Mouse (Mus musculus): ENCODE data around the gene Fbxl17. TPM values are rescaled to one million over a fixed set of nuclear protein-coding genes. Genes with fewer than 3 reads are reported as not detected.

Fbxl17 gene
- polyA plus RNA-seq, 1 experiment from 2014 or later: 7.7 TPM

GRCm38 (mm10) chr17:63176411-63176810 is 323.4 kb downstream of the Fbxl17 start:
- Histone ChIP-seq H3K4me2 (no peak overlapping the region), H3K27me3 (no peaks in the 10 kb centered on the region), H3K4me1 (peaks cover 15% of the 10 kb centered on the region; the same call in 1 of the 2 replicates), H3K4me3 (no peak overlapping the region), H3K9ac (no peak overlapping the region), H3K27ac (no peak overlapping the region), H3K36me3 (no peaks in the 10 kb centered on the region), H3K9me3 (no peaks in the 10 kb centered on the region)
- 54% methylated on average over 5 of the region's 5 CpGs for WGBS
- ATAC-seq (ENCODE audit: insufficient number of reproducible peaks, insufficient read depth, low FRiP score, low TSS enrichment, low read depth): no peak

GRCm38 (mm10) chr17:63172697-63173096 is 327.1 kb downstream of the Fbxl17 start:
- H3K27me3 ChIP-seq: no peaks in the 10 kb centered on the region
- H3K27ac ChIP-seq: no peak overlapping the region
- WGBS: 24% methylated on average over 1 of the region's 1 CpGs
- H3K4me2 ChIP-seq: no peak overlapping the region
- no peaks in the 10 kb centered on the region for H3K36me3 ChIP-seq
- H3K4me3 ChIP-seq: no peak overlapping the region
- no peaks in the 10 kb centered on the region for H3K9me3 ChIP-seq
- ATAC-seq (ENCODE audit: insufficient number of reproducible peaks, insufficient read depth, low FRiP score, low TSS enrichment, low read depth): no peak
- H3K4me1 ChIP-seq: peaks cover 26% of the 10 kb centered on the region
- no peak overlapping the region for H3K9ac ChIP-seq

GRCm38 (mm10) chr17:63171890-63172491 is 327.8 kb downstream of the Fbxl17 start:
- Histone ChIP-seq H3K9me3 (no peaks in the 10 kb centered on the region), H3K4me1 (peaks cover 27% of the 10 kb centered on the region), H3K27ac (no peak overlapping the region), H3K9ac (no peak overlapping the region), H3K4me3 (no peak overlapping the region), H3K36me3 (no peaks in the 10 kb centered on the region), H3K27me3 (no peaks in the 10 kb centered on the region), H3K4me2 (no peak overlapping the region)
- WGBS: 32% methylated on average over 5 of the region's 5 CpGs
- ATAC-seq (ENCODE audit: insufficient number of reproducible peaks, insufficient read depth, low FRiP score, low TSS enrichment, low read depth): no peak

- Histone ChIP-seq H3K4me2 (no peak overlapping the region), H3K27me3 (no peaks in the 10 kb centered on the region), H3K4me1 (peaks cover 22% of the 10 kb centered on the region), H3K36me3 (no peaks in the 10 kb centered on the region), H3K27ac (no peak overlapping the region), H3K9ac (no peak overlapping the region), H3K9me3 (no peaks in the 10 kb centered on the region), H3K4me3 (no peak overlapping the region)
- ATAC-seq (ENCODE audit: insufficient number of reproducible peaks, insufficient read depth, low FRiP score, low TSS enrichment, low read depth): no peak
- 40% methylated on average over 5 of the region's 5 CpGs for WGBS
Measured at GRCm38 (mm10) chr17:63171264-63171663, 328.6 kb downstream of the Fbxl17 start.

GRCm38 (mm10) chr17:63168019-63168788 is 331.6 kb downstream of the Fbxl17 start:
- Histone ChIP-seq H3K36me3 (no peaks in the 10 kb centered on the region), H3K27me3 (no peaks in the 10 kb centered on the region), H3K4me2 (no peak overlapping the region), H3K4me1 (peaks cover 12% of the 10 kb centered on the region; the same call in 1 of the 2 replicates), H3K4me3 (no peak overlapping the region), H3K27ac (0 out of 2 replicates have a peak overlapping the region, but pooled peaks have one; percentile 19), H3K9ac (no peak overlapping the region), H3K9me3 (no peaks in the 10 kb centered on the region)
- WGBS: 54% methylated on average over 5 of the region's 5 CpGs
- ATAC-seq (ENCODE audit: insufficient number of reproducible peaks, insufficient read depth, low FRiP score, low TSS enrichment, low read depth): no peak

- Histone ChIP-seq H3K9me3 (no peaks in the 10 kb centered on the region), H3K27ac (no peak overlapping the region), H3K4me3 (no peak overlapping the region), H3K4me1 (peaks cover 12% of the 10 kb centered on the region; the same call in 1 of the 2 replicates), H3K27me3 (no peaks in the 10 kb centered on the region), H3K36me3 (no peaks in the 10 kb centered on the region), H3K4me2 (no peak overlapping the region), H3K9ac (no peak overlapping the region)
- 83% methylated on average over 3 of the region's 3 CpGs for WGBS
- no peak for ATAC-seq (ENCODE audit: insufficient number of reproducible peaks, insufficient read depth, low FRiP score, low TSS enrichment, low read depth)
Measured at GRCm38 (mm10) chr17:63167248-63167647, 332.6 kb downstream of the Fbxl17 start.

GRCm38 (mm10) chr17:63166692-63167091 is 333.1 kb downstream of the Fbxl17 start:
- Histone ChIP-seq H3K27me3 (no peaks in the 10 kb centered on the region), H3K9ac (no peak overlapping the region), H3K4me1 (peaks cover 12% of the 10 kb centered on the region; the same call in 1 of the 2 replicates), H3K36me3 (no peaks in the 10 kb centered on the region), H3K4me3 (no peak overlapping the region), H3K9me3 (no peaks in the 10 kb centered on the region), H3K4me2 (no peak overlapping the region), H3K27ac (no peak overlapping the region)
- WGBS: 71% methylated on average over 3 of the region's 3 CpGs
- ATAC-seq (ENCODE audit: insufficient number of reproducible peaks, insufficient read depth, low FRiP score, low TSS enrichment, low read depth): no peak

GRCm38 (mm10) chr17:63165847-63166246 is 334.0 kb downstream of the Fbxl17 start:
- H3K9ac ChIP-seq: no peak overlapping the region
- H3K4me2 ChIP-seq: no peak overlapping the region
- H3K4me1 ChIP-seq: peaks cover 9% of the 10 kb centered on the region; the same call in 1 of the 2 replicates
- H3K27ac ChIP-seq: no peak overlapping the region
- H3K27me3 ChIP-seq: no peaks in the 10 kb centered on the region
- ATAC-seq (ENCODE audit: insufficient number of reproducible peaks, insufficient read depth, low FRiP score, low TSS enrichment, low read depth): no peak
- H3K36me3 ChIP-seq: no peaks in the 10 kb centered on the region
- WGBS: 90% methylated on average over 13 of the region's 13 CpGs
- no peak overlapping the region for H3K4me3 ChIP-seq
- H3K9me3 ChIP-seq: no peaks in the 10 kb centered on the region

- peaks cover 9% of the 10 kb centered on the region; the same call in 1 of the 2 replicates for H3K4me1 ChIP-seq
- ATAC-seq (ENCODE audit: insufficient number of reproducible peaks, insufficient read depth, low FRiP score, low TSS enrichment, low read depth): no peak
- H3K4me3 ChIP-seq: no peak overlapping the region
- no peak overlapping the region for H3K4me2 ChIP-seq
- no peaks in the 10 kb centered on the region for H3K36me3 ChIP-seq
- no peaks in the 10 kb centered on the region for H3K9me3 ChIP-seq
- H3K27me3 ChIP-seq: no peaks in the 10 kb centered on the region
- WGBS: 89% methylated on average over 1 of the region's 1 CpGs
- H3K27ac ChIP-seq: no peak overlapping the region
- H3K9ac ChIP-seq: no peak overlapping the region
Measured at GRCm38 (mm10) chr17:63164289-63164688, 335.5 kb downstream of the Fbxl17 start.

- Histone ChIP-seq H3K27me3 (no peaks in the 10 kb centered on the region), H3K4me3 (no peak overlapping the region), H3K36me3 (no peaks in the 10 kb centered on the region), H3K4me1 (peaks cover 5% of the 10 kb centered on the region; the same call in 1 of the 2 replicates), H3K9me3 (no peaks in the 10 kb centered on the region), H3K4me2 (no peak overlapping the region), H3K27ac (no peak overlapping the region), H3K9ac (no peak overlapping the region)
- no peak for ATAC-seq (ENCODE audit: insufficient number of reproducible peaks, insufficient read depth, low FRiP score, low TSS enrichment, low read depth)
- WGBS: 36% methylated on average over 5 of the region's 5 CpGs
Measured at GRCm38 (mm10) chr17:63161953-63162352, 337.9 kb downstream of the Fbxl17 start.

GRCm38 (mm10) chr17:63159196-63159595 is 340.6 kb downstream of the Fbxl17 start:
- WGBS: 55% methylated on average over 7 of the region's 7 CpGs

GRCm38 (mm10) chr17:63158436-63158835 is 341.4 kb downstream of the Fbxl17 start:
- 79% methylated on average over 3 of the region's 3 CpGs for WGBS
- Histone ChIP-seq H3K27me3 (no peaks in the 10 kb centered on the region), H3K36me3 (no peaks in the 10 kb centered on the region), H3K27ac (no peak overlapping the region), H3K9me3 (no peaks in the 10 kb centered on the region), H3K4me1 (peaks cover 5% of the 10 kb centered on the region; the same call in 1 of the 2 replicates), H3K4me3 (no peak overlapping the region), H3K9ac (no peak overlapping the region), H3K4me2 (no peak overlapping the region)
- no peak for ATAC-seq (ENCODE audit: insufficient number of reproducible peaks, insufficient read depth, low FRiP score, low TSS enrichment, low read depth)

More at GRCm38 (mm10) chr17:63159196-63159595, 340.6 kb downstream of the Fbxl17 start:
- Histone ChIP-seq H3K36me3 (no peaks in the 10 kb centered on the region), H3K4me2 (no peak overlapping the region), H3K4me1 (peaks cover 5% of the 10 kb centered on the region; the same call in 1 of the 2 replicates), H3K9me3 (no peaks in the 10 kb centered on the region), H3K9ac (no peak overlapping the region), H3K4me3 (no peak overlapping the region), H3K27me3 (no peaks in the 10 kb centered on the region), H3K27ac (no peak overlapping the region)
- no peak for ATAC-seq (ENCODE audit: insufficient number of reproducible peaks, insufficient read depth, low FRiP score, low TSS enrichment, low read depth)

Measured in embryonic facial prominence, embryonic 13.5 days (tissue).